Mouse (Mus musculus): ENCODE data around the gene Dnase2a.

Gene Dnase2a

GRCm38 (mm10) chr8:84908421-84909161 is at the start of gene Dnase2a:
Gene Dnase2a, plus strand, starts transcription at chr8:84908560.
- DNase-seq (ENCODE audit: low spot score) = peak; percentile 78

DNA sequence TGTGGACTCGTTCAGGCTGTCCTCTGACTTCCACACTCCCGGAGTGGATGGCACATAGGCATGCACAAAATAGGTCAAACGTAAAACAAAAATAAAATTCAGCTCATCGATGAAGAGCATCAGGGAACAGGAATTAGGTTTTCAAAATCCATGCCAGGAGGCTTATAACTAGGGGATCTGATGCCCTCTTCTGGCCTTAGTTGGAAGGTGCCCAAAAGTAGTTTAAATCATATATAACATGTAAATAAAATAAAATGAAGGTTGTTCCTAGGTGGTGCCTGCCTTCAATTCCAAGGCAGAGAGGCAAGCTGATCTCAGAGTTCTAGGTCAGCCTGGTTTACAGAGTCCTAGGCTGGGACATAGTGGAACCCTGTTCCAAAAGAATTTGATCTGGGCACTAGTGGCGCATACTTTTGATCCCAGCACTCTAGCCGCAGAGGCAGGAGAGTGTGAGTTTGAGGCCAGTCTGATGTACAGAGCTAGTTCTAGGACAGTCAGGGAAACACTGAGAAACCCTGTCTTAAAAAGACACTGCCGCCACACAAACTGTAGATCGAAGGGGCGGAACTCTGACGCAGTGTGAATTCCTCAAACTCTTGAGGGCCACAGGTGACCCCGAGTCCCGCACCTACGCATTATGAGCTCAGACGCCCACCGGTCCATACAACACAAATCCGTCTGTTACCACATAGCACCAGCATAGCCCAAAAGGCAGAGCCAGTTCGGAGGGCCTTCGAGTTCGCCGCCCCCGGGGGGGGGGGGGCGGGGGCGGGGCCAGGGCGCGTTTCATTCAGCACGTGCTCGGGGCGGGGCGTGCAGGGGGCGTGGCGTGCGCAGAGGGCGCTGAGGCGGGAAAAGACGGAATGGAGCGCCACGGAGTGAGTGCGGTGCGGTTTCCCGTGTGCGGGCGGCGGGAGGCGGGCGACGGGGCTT is 36.7 kb upstream of the Dnase2a start, which contains the start of gene Syce2:
Gene Syce2 (plus strand): TSS at position 736 of the 933 bp plus-strand sequence.
- no peak for DNase-seq (ENCODE audit: low spot score)

DNA sequence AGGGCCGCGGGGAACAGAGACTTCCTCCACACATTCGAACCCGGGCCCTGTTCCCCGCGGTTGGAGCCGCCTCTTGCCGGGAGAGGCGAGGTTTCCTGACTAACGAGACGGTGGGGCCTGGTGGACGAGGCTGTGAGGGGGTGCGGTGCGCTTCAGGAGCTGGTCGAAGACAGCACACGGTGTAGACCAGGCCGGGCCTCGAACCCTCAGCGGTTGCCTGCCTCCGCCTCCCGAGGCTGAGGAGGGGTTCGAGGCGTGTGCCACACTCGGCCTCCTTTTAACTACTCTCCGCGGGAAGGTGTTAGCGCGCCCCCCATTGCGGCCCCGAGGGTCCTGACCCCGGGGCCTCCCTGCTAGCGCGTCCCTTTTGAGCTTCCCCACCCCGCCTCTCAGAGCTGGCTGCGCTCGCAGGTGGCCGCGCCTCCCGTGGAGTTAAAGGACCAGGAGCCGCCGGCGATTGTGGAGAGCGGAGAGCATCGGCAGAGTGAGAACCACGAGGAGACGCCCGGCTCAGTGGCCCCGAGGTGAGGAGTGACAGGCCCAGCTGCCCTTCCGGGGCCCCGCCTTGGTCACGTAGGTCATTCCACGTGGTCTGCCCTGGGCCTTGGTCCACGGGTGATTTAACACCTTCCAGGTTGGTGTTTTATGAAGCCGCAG is 35.9 kb upstream of the Dnase2a start:
- no peak for DNase-seq (ENCODE audit: low spot score)

- no peak for DNase-seq (ENCODE audit: low spot score)
Measured at GRCm38 (mm10) chr8:84873016-84873415, 35.3 kb upstream of the Dnase2a start.

DNA sequence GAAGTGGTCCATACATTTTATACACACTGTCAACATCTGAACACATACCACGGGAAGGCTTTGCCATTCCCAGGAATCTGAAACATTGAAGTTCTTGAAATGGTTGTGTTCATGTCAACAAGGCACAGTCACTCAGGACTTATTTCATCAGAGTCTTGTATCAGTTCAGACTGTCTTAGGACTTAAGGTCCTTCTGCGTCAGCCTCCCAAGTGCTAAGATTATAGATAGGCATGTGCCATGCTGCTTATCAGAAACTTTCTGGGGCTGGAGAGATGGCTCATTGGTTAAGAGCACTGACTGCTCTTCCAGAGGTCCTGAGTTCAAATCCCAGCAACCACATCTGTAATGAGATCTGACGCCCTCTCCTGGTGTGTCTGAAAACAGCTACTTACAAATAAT is 34.0 kb upstream of the Dnase2a start:
- DNase-seq (ENCODE audit: low spot score) = no peak

DNA sequence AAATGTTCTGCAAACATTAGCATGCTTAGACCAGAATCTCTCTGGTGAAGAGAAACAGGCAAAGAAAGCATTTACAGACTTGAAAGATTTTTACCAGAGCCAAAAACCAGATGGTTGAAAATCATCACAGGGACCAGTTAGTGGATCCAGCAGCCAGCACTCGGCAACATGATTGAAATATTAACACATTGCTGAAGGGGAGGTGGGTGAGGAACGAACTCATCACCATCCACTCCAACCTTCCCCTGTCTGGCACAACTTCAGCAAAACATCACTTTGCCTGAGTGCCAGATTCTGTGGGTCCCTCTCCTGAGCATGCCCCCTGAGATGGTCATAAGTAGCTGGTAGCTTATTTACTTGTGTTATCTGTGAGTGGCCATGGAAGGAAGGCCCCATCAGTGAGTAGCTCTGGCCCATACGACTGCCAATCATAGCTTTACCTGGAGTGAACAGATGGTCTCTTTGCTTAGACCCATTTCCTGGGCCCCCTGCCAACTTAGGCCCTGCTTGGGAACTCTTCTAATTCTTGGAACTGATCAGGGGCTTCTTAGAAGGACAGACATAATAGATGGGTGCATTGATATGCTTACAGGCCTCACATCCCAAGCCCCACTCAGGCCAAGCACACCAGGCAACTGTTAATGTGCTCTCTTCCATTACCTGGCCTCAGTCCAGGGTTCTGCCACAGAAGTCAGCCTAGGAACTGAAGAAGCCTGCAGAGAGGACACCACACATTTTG is 30.9 kb upstream of the Dnase2a start:
- DNase-seq (ENCODE audit: low spot score) = no peak

GRCm38 (mm10) chr8:84878915-84879314 is 29.4 kb upstream of the Dnase2a start:
- no peak for DNase-seq (ENCODE audit: low spot score)

DNA sequence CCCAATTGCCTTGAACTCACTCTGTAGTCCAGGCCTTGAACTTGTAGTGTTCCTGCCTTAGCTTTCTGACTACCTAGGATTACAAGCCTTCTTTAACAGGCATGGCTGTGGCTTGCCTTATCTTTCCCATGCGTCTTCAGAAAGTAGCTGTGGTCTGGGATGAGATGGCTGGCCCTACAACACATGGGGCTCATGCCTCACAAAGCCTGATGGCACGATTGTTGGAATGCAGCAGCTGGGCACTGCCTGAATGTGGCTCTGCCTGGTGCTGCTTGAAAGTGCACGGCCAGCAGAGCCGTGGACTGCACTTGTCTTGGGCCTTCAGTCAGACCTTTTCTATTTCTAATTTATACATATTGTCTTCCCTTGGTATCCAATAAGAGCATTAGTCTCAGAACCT is 23.6 kb upstream of the Dnase2a start:
- DNase-seq (ENCODE audit: low spot score) = no peak

DNA sequence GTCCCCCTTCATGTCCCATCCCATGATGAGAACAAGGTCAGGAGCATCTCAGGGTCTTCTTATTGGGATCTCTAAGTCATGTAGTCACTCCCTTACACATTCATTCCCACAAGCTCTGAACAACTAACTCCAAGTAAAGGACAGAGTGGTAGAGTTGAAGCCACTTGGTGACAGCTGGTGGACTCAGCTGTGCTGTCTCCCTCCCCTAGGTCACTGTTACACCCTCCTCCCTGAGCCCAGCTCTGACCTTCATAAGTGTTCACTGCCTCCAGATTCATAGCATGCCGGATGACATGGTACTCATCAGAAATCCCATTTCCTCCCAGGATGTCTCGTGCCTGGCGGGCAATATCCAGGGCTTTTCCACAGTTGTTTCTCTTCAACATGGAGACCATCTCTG is 20.1 kb upstream of the Dnase2a start:
- no peak for DNase-seq (ENCODE audit: low spot score)

- DNase-seq (ENCODE audit: low spot score) = no peak
Measured at GRCm38 (mm10) chr8:84889141-84889540, 19.2 kb upstream of the Dnase2a start.

DNA sequence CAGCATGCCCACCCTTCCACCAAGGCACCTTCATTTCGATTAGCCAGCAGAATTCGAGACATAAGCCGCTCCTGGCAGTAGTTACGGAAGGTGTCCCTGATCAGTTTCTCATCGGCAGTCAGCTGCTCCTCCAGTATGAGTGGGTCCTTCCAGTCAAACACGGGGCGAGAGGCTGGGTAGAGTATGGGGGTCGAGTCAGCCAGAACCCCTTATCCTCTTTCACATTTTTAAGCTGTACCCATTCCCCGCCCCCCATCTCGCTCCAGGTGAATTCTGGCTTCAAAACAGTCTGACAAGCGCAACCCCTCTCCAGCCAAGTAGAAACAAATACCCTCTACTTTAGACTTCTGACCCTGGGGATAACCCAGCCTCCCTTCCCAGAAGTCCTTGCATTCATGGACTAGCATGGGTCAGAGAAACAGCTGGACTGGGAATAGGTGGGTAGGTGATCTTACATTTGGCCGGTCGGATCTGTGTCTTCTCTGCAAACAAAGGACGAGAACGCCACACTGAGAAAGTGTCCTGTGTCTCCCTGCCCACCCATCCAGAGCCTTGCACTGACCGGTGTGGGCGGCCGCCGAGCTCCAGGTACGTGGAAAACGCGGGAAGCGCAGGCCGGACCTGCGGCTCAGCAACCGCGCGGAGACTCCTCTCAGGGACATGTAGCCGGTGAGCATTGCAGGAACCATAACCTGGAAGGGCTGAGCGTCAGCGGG is 15.2 kb upstream of the Dnase2a start:
- DNase-seq (ENCODE audit: low spot score) = no peak

DNA sequence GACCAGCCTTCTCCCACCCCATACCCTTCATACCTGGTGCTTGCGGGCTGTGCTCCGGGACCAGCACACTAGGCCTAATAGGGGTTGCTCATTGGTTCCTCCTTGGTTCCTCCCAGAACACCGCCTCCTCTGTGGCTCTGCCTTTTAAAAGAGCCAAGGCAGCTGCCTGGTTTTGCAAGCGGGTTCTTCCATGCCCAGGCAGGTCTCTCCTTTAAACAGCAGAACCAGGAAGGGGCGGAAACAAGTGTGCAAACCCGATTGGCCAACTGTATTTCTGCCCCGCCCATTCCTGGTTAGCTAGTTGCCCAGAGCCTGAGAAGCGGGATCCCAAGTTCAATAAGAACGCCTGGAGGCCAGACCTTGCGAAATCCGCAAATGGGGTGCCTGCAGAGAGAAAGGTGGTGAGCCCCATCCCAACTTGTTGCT is 14.6 kb upstream of the Dnase2a start, which contains the start of gene Gcdh:
Gene Gcdh (minus strand): TSS at position 213 of the 426 bp plus-strand sequence.
- peak; percentile 90 for DNase-seq (ENCODE audit: low spot score)

- DNase-seq (ENCODE audit: low spot score) = no peak
Measured at GRCm38 (mm10) chr8:84895963-84896362, 12.4 kb upstream of the Dnase2a start.

DNA sequence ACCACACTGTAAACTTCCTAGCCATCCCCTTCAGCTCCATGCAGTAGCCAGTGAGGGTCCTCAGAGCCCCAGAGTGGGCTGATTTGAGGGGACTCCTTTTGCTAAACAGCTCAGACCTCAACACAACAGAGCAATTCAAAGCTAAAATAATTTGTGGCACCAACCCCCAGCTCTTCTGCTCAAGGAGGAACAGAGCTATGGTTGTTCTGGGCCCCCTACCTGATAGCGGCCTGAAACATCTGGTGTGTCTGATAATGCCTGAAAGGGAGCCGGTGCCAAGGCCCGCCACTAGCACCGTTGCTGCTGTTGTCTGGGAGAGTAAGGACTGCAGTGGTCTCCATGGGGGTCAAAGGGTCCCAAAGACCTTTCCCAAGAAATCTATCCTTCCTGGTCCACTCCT is 7.3 kb upstream of the Dnase2a start:
- DNase-seq (ENCODE audit: low spot score) = no peak

GRCm38 (mm10) chr8:84901752-84902151 is 6.6 kb upstream of the Dnase2a start, which contains the start of gene Klf1:
Gene Klf1, plus strand, starts transcription at chr8:84901928.
- no peak for DNase-seq (ENCODE audit: low spot score)

DNA sequence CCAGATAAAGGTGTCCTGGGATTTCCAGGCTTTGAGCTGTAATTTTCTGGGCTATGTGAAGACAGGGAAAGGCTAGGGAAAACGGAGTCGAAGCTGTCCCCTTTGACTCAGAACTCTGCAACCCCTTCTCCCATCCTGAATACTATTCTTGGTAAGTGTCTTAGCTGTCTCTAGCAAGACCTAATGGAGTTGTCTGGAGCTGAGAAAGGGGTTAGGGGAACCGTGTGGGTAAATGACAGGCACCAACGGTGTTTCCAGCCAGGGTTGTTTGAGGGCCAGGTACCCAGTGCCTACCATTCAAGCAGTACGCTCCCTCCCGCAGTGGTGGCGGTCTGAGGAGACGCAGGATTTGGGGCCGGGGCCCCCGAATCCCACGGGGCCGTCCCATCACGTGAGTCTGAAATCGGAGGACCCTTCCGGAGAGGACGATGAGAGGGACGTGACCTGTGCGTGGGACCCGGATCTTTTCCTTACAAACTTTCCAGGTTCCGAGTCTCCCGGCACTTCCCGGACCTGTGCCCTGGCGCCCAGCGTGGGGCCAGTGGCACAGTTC is 5.9 kb upstream of the Dnase2a start:
- no peak for DNase-seq (ENCODE audit: low spot score)

DNA sequence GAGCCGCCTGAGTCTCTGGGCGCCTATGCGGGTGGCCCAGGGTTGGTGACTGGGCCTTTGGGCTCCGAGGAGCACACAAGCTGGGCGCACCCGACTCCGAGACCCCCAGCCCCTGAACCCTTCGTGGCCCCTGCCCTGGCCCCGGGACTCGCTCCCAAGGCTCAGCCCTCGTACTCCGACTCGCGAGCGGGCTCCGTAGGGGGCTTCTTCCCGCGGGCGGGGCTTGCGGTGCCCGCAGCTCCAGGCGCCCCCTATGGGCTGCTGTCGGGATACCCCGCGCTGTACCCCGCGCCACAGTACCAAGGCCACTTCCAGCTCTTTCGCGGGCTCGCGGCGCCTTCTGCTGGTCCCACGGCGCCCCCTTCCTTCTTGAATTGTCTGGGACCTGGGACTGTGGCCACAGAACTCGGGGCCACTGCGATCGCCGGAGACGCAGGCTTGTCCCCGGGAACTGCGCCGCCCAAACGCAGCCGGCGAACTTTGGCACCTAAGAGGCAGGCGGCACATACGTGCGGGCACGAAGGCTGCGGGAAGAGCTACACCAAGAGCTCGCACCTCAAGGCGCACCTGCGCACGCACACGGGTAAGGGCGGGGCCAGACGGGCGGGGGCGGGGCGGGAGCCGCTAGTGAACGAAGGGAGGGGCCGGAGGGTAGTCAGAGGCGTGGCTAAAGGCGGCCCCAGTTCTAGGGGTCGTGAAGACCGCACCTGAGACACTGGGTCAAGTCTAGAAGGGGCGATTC is 5.3 kb upstream of the Dnase2a start:
- peak; percentile 86 for DNase-seq (ENCODE audit: low spot score)

- no peak for DNase-seq (ENCODE audit: low spot score)
Measured at GRCm38 (mm10) chr8:84904351-84904750, 4.0 kb upstream of the Dnase2a start.

DNA sequence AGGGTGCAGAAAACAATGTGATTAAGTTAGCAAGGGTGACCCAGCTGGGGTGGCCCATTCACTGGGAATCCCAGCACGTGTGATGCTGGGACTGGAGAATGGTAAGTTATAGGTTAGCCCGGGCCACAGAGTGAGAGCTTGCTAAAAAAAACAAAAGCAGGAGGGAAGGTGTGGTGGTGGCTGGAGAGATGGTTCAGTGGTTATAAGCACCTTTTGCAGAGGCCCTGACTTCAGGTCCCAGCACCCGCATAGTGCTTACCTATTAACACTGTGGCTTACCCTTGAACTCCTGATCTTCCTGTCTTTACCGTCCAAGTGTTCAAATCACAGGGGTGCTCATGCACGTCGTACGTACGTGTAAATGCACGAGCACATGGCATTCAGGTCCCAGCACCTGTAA is 1.3 kb upstream of the Dnase2a start:
- no peak for DNase-seq (ENCODE audit: low spot score)

GRCm38 (mm10) chr8:84907493-84907892 is 867 bp upstream of the Dnase2a start:
- no peak for DNase-seq (ENCODE audit: low spot score)
